Mouse (Mus musculus): ENCODE data around the gene Alk.
"Not testable (repeated sequence)": the region's sequence is repeated elsewhere in the genome, so short reads cannot be mapped to it uniquely, and the experiment has no call there.

Alk gene

GRCm38 (mm10) chr17:72532266-72532665 lies 72.2 kb downstream of the Alk start:
- in situ Hi-C loops (cut with MboI, MseI), result no loop called here

GRCm38 (mm10) chr17:72528481-72528880 lies 75.9 kb downstream of the Alk start:
- in situ Hi-C loops (cut with MboI, MseI), result loop anchor here in 1 of 2 experiments (5.0 kb wide), 1 partner anchor 776 kb away; the partner anchor contains the start of gene Pcare

GRCm38 (mm10) chr17:72527481-72527880 lies 76.9 kb downstream of the Alk start:
- in situ Hi-C loops (cut with MboI, MseI), result loop anchor here in 1 of 2 experiments (5.0 kb wide), 1 partner anchor 775 kb away; the partner anchor contains the start of gene Pcare

GRCm38 (mm10) chr17:72526356-72526755 lies 78.1 kb downstream of the Alk start:
- in situ Hi-C loops (cut with MboI, MseI), result loop anchor here in 1 of 2 experiments (5.0 kb wide), 1 partner anchor 774 kb away; the partner anchor contains the start of gene Pcare

- in situ Hi-C loops (cut with MboI, MseI), result loop anchor here in 1 of 2 experiments (5.0 kb wide), 1 partner anchor 773 kb away; the partner anchor contains the start of gene Pcare
Measured at GRCm38 (mm10) chr17:72524839-72525238, 79.6 kb downstream of the Alk start.

- in situ Hi-C loops (cut with MboI, MseI), result no loop called here
Measured at GRCm38 (mm10) chr17:72523006-72523405, 81.4 kb downstream of the Alk start.

- in situ Hi-C loops (cut with MboI, MseI), result no loop called here
Measured at GRCm38 (mm10) chr17:72522381-72522780, 82.0 kb downstream of the Alk start.

GRCm38 (mm10) chr17:72521353-72521752 lies 83.1 kb downstream of the Alk start:
- in situ Hi-C loops (cut with MboI, MseI), result no loop called here

- in situ Hi-C loops (cut with MboI, MseI), result no loop called here
Measured at GRCm38 (mm10) chr17:72510746-72511145, 93.7 kb downstream of the Alk start.

GRCm38 (mm10) chr17:72508678-72509394 lies 95.6 kb downstream of the Alk start:
- in situ Hi-C loops (cut with MboI, MseI), result no loop called here

- in situ Hi-C loops (cut with MboI, MseI), result no loop called here
Measured at GRCm38 (mm10) chr17:72505213-72505612, 99.2 kb downstream of the Alk start.

GRCm38 (mm10) chr17:72504581-72504980 lies 99.8 kb downstream of the Alk start:
- in situ Hi-C loops (cut with MboI, MseI), result no loop called here

- in situ Hi-C loops (cut with MboI, MseI), result no loop called here
Measured at GRCm38 (mm10) chr17:72495395-72495794, 109.0 kb downstream of the Alk start.

- in situ Hi-C loops (cut with MboI, MseI), result no loop called here
Measured at GRCm38 (mm10) chr17:72485623-72486022, 118.8 kb downstream of the Alk start.

- in situ Hi-C loops (cut with MboI, MseI), result not testable (repeated sequence)
Measured at GRCm38 (mm10) chr17:72479260-72479659, 125.2 kb downstream of the Alk start.

GRCm38 (mm10) chr17:72477889-72478405 lies 126.5 kb downstream of the Alk start:
- in situ Hi-C loops (cut with MboI, MseI), result no loop called here

- in situ Hi-C loops (cut with MboI, MseI), result no loop called here
Measured at GRCm38 (mm10) chr17:72476956-72477355, 127.5 kb downstream of the Alk start.

GRCm38 (mm10) chr17:72474166-72474565 lies 130.3 kb downstream of the Alk start:
- in situ Hi-C loops (cut with MboI, MseI), result no loop called here

GRCm38 (mm10) chr17:72448477-72448876 lies 155.9 kb downstream of the Alk start:
- in situ Hi-C loops (cut with MboI, MseI), result no loop called here

- in situ Hi-C loops (cut with MboI, MseI), result no loop called here
Measured at GRCm38 (mm10) chr17:72445204-72446177, 158.9 kb downstream of the Alk start.

- in situ Hi-C loops (cut with MboI, MseI), result no loop called here
Measured at GRCm38 (mm10) chr17:72417451-72417850, 187.0 kb downstream of the Alk start.

- in situ Hi-C loops (cut with MboI, MseI), result no loop called here
Measured at GRCm38 (mm10) chr17:72414676-72415075, 189.8 kb downstream of the Alk start.

All from T-helper 17 cell (primary cell).